Mouse (Mus musculus) CD8-positive naive resting alpha-beta T cell, adult 57 days (primary cell): Measurements from ENCODE around the gene S100a4. TPM values are rescaled to one million over a fixed set of nuclear protein-coding genes. Genes with fewer than 3 reads are reported as not detected.

Experiments used
- total RNA-seq: library from RNA; stranded (reverse); gene quantifications from one replicate; pipeline ENCODE4 v1.2.4, GENCODE M21; 2023

S100a4 gene
- 7.6 TPM for total RNA-seq

GRCm38 (mm10) chr3:90603623-90604022, at the start of gene S100a4:
Gene S100a4, plus strand, starts transcription at chr3:90603771.

GRCm38 (mm10) chr3:90560008-90560628, 43.5 kb upstream of the S100a4 start, which contains the start of gene S100a3:
Gene S100a3, plus strand, starts transcription at chr3:90560578.

GRCm38 (mm10) chr3:90589947-90590346, 13.6 kb upstream of the S100a4 start, which contains the start of gene S100a2:
Gene S100a2, plus strand, starts transcription at chr3:90590247.

GRCm38 (mm10) chr3:90601486-90602110, 2.0 kb upstream of the S100a4 start, which contains the start of gene Gm42674:
Gene Gm42674, plus strand, starts transcription at chr3:90601904.

GRCm38 (mm10) chr3:90608223-90608622, 4.7 kb downstream of the S100a4 start, which contains the start of gene S100a5:
Gene S100a5, plus strand, starts transcription at chr3:90608523.

GRCm38 (mm10) chr3:90612728-90613291, 9.2 kb downstream of the S100a4 start, which contains the start of gene S100a6:
Gene S100a6, plus strand, starts transcription at chr3:90612882.

GRCm38 (mm10) chr3:90653717-90654116, 50.1 kb downstream of the S100a4 start, which contains the start of gene S100a7a:
Gene S100a7a, plus strand, starts transcription at chr3:90654017.

Other genes starting within 250 kb of the S100a4 start
- gene Slc27a3, start 213.8 kb upstream of the S100a4 start, total RNA-seq = 0.92 TPM
- gene Ints3, start 170.1 kb upstream of the S100a4 start, total RNA-seq = 46.2 TPM
- gene Npr1, start 137.9 kb upstream of the S100a4 start, total RNA-seq = not detected
- gene Ilf2, start 127.6 kb upstream of the S100a4 start, total RNA-seq = 87.3 TPM
- 39.5 TPM for gene Snapin, start 112.7 kb upstream of the S100a4 start, total RNA-seq
- 191 TPM for gene Chtop, start 94.3 kb upstream of the S100a4 start, total RNA-seq
- 3.9 TPM for gene S100a1, start 89.4 kb upstream of the S100a4 start, total RNA-seq
- gene S100a13, start 89.3 kb upstream of the S100a4 start, total RNA-seq = 23.9 TPM
- 0.86 TPM for gene S100a14, start 76.9 kb upstream of the S100a4 start, total RNA-seq
- not detected for gene S100a16, start 66.5 kb upstream of the S100a4 start, total RNA-seq
- not detected for gene S100a3, start 43.2 kb upstream of the S100a4 start, total RNA-seq
- not detected for gene S100a2, start 13.5 kb upstream of the S100a4 start, total RNA-seq
- gene Gm42674, start 1.9 kb upstream of the S100a4 start, total RNA-seq = not detected
- not detected for gene S100a5, start 4.8 kb downstream of the S100a4 start, total RNA-seq
- gene S100a6, start 9.1 kb downstream of the S100a4 start, total RNA-seq = 8.8 TPM
- not detected for gene S100a7a, start 50.2 kb downstream of the S100a4 start, total RNA-seq
- 24.0 TPM for gene S100a8, start 65.2 kb downstream of the S100a4 start, total RNA-seq
- gene S100a9, start 92.0 kb downstream of the S100a4 start, total RNA-seq = 28.6 TPM
- not detected for gene Pglyrp4, start 123.1 kb downstream of the S100a4 start, total RNA-seq
- gene Gm5849, start 174.1 kb downstream of the S100a4 start, total RNA-seq = not detected